Mouse (Mus musculus): ENCODE results near the gene H2al1f. TPM values are rescaled to one million over a fixed set of nuclear protein-coding genes. Genes with fewer than 3 reads are reported as not detected.
"Not testable (repeated sequence)": the region's sequence is repeated elsewhere in the genome, so short reads cannot be mapped to it uniquely, and the experiment has no call there.

H2al1f gene
- not detected for total RNA-seq (2022)

DNA sequence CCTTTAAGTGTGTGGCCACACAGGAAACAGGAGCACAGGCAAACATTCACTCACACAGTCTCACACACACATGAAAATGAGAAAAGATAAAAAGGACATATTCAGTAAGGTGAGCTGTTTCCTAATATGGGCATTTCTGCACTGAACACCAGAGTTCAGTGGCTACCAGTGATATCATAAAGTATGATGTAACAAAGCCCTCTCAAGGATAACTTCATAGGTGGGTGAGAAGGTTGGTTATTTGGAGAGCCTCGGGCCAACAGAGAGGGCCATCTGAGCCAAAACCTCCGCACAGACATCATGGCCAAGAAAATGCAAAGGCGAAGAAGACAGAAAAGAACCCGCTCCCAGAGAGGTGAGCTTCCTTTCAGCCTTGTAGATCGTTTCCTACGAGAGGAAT is at the start of gene H2al1f:
Gene H2al1f, plus strand, starts transcription at position 301 of the 400 bp plus-strand sequence.
- not testable (repeated sequence) for DNase-seq (ENCODE audit: low spot score in 2 of 2)

DNA sequence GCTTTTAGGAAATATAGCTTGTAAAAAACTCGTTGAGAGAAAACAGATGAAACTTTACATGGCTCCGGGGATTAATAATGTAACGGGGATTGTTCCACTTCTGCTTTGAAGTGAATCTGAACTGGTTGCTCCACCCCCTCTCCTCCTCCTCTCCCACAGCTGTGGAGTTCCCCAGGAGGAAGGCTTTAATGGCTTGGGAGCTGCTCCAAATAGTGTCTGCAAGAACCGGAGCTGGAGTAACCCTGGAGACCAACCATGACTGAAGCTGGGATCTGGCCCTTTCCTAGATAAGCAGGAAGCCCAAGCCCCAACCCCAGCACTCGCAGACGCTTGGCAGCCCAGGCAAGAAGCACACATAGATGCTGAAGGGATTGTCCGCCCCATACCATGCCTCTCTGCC is 47.2 kb upstream of the H2al1f start:
- DNase-seq (ENCODE audit: low spot score in 2 of 2): no peak

- DNase-seq (ENCODE audit: low spot score in 2 of 2): peak; percentile 18 to 37
These were observed 45.9 kb upstream of the H2al1f start for GRCm38 (mm10) chrX:11269074-11269473.

- DNase-seq (ENCODE audit: low spot score in 2 of 2): no peak
These were observed 41.8 kb upstream of the H2al1f start for GRCm38 (mm10) chrX:11273190-11273589.

GRCm38 (mm10) chrX:11277083-11277482 is 37.9 kb upstream of the H2al1f start:
- DNase-seq (ENCODE audit: low spot score in 2 of 2): no peak

DNA sequence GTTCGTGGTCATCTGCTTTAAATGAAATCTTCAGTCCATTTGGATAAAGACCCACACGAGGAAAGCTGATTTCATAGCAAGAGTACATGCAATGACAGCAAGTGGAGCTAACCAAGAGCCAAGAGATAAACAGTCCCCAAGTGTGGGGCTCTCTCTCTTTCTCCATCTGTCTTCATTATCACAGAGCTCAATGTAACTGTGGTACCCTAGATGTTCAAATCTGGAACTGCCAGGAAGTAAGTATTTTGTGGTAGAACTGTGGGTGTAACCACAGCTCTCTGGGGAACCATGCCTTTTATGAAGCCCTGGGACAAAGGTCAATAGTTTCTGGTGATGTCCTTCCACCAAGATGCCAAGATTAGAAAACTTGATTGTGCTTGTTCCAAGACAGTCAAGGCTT is 34.2 kb upstream of the H2al1f start:
- no peak for DNase-seq (ENCODE audit: low spot score in 2 of 2)

DNA sequence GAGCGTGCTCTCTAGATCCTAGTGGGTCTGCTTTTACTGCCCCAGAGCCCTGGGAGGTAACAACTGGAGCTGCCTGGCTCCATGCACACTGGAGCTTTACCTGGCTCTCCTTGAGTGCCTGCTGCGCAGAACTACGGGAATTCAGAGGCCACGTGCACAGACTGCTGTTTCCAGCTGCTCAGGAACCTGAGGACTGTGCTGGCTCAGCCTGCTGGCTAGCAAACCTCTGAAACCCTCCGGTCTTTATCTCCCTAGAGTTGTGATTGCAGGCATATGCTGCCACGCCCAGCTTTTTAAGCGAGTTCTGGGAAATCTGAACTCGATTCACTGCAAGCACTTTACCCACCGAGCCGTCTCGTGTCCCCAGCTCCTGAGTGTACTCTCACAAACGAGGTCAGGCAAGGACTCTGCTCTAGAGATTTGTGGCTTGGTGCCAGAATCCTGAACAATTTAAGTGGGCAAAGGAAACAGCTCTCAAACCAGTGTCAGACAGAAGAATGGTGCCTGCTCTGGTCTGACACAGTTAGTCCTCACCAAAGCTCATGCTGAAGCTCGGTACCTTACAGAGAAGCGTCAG is 26.6 kb upstream of the H2al1f start:
- DNase-seq (ENCODE audit: low spot score in 2 of 2): no peak

- DNase-seq (ENCODE audit: low spot score in 2 of 2): no peak
These were observed 25.7 kb upstream of the H2al1f start for GRCm38 (mm10) chrX:11289244-11289643.

DNA sequence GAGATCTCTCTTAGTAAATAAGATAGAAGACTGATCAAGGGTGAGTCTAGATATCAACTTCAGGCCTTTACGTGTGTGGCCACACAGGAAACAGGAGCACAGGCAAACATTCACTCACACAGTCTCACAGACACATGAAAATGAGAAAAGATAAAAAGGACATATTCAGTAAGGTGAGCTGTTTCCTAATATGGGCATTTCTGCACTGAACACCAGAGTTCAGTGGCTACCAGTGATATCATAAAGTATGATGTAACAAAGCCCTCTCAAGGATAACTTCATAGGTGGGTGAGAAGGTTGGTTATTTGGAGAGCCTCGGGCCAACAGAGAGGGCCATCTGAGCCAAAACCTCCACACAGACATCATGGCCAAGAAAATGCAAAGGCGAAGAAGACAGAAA is 16.0 kb upstream of the H2al1f start, which contains the start of gene H2al1a:
Gene H2al1a, plus strand, starts transcription at position 301 of the 400 bp plus-strand sequence.
- DNase-seq (ENCODE audit: low spot score in 2 of 2): not testable (repeated sequence)

- not testable (repeated sequence) for DNase-seq (ENCODE audit: low spot score in 2 of 2)
These were observed 12.8 kb upstream of the H2al1f start, which contains the start of gene H2al1b for GRCm38 (mm10) chrX:11302132-11302531. Gene H2al1b, plus strand, starts transcription at chrX:11302432.

DNA sequence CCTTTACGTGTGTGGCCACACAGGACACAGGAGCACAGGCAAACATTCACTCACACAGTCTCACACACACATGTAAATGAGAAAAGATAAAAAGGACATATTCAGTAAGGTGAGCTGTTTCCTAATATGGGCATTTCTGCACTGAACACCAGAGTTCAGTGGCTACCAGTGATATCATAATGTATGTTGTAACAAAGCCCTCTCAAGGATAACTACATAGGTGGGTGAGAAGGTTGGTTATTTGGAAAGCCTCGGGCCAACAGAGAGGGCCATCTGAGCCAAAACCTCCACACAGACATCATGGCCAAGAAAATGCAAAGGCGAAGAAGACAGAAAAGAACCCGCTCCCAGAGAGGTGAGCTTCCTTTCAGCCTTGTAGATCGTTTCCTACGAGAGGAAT is 9.6 kb upstream of the H2al1f start, which contains the start of gene H2al1c:
Gene H2al1c, plus strand, starts transcription at position 301 of the 400 bp plus-strand sequence.
- DNase-seq (ENCODE audit: low spot score in 2 of 2): not testable (repeated sequence)

DNA sequence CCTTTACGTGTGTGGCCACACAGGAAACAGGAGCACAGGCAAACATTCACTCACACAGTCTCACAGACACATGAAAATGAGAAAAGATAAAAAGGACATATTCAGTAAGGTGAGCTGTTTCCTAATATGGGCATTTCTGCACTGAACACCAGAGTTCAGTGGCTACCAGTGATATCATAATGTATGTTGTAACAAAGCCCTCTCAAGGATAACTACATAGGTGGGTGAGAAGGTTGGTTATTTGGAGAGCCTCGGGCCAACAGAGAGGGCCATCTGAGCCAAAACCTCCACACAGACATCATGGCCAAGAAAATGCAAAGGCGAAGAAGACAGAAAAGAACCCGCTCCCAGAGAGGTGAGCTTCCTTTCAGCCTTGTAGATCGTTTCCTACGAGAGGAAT is 6.4 kb upstream of the H2al1f start, which contains the start of gene H2al1d:
Gene H2al1d, plus strand, starts transcription at position 301 of the 400 bp plus-strand sequence.
- DNase-seq (ENCODE audit: low spot score in 2 of 2): not testable (repeated sequence)

GRCm38 (mm10) chrX:11311634-11312033 is 3.3 kb upstream of the H2al1f start, which contains the start of gene H2al1e:
Gene H2al1e, plus strand, starts transcription at chrX:11311934.
- not testable (repeated sequence) for DNase-seq (ENCODE audit: low spot score in 2 of 2)

GRCm38 (mm10) chrX:11317956-11318355 is 3.0 kb downstream of the H2al1f start, which contains the start of gene H2al1g:
Gene H2al1g, plus strand, starts transcription at chrX:11318256.
- DNase-seq (ENCODE audit: low spot score in 2 of 2): not testable (repeated sequence)

DNA sequence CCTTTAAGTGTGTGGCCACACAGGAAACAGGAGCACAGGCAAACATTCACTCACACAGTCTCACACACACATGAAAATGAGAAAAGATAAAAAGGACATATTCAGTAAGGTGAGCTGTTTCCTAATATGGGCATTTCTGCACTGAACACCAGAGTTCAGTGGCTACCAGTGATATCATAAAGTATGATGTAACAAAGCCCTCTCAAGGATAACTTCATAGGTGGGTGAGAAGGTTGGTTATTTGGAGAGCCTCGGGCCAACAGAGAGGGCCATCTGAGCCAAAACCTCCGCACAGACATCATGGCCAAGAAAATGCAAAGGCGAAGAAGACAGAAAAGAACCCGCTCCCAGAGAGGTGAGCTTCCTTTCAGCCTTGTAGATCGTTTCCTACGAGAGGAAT is 6.2 kb downstream of the H2al1f start, which contains the start of gene H2al1h:
Gene H2al1h, plus strand, starts transcription at position 301 of the 400 bp plus-strand sequence.
- DNase-seq (ENCODE audit: low spot score in 2 of 2): not testable (repeated sequence)

GRCm38 (mm10) chrX:11324359-11324758 is 9.4 kb downstream of the H2al1f start, which contains the start of gene H2al1i:
Gene H2al1i, plus strand, starts transcription at chrX:11324659.
- not testable (repeated sequence) for DNase-seq (ENCODE audit: low spot score in 2 of 2)

GRCm38 (mm10) chrX:11327522-11327921 is 12.6 kb downstream of the H2al1f start, which contains the start of gene H2al1j:
Gene H2al1j, plus strand, starts transcription at chrX:11327822.
- not testable (repeated sequence) for DNase-seq (ENCODE audit: low spot score in 2 of 2)

GRCm38 (mm10) chrX:11345762-11346161 is 30.8 kb downstream of the H2al1f start:
- peak in 1 of 2 experiments; percentile 21 for DNase-seq (ENCODE audit: low spot score in 2 of 2)

DNA sequence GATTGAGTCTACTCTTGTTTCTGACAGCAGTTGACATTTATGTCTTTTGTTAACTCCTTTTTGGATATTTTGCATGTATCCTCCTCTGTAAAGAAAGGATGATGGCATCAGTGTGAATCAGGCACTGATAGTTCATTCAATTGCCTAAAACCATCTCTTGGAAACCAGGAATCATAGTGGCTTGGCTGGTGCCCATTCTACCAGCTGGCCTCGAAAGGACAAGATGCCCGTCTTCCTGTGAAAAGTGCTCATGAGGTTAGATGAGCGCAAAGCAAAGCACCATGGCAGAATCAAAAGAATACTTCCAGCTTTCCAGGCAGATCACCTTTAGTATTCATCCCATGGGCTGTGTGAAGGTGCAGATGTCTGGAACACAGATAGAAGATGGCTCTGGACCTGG is 31.8 kb downstream of the H2al1f start:
- DNase-seq (ENCODE audit: low spot score in 2 of 2): no peak

DNA sequence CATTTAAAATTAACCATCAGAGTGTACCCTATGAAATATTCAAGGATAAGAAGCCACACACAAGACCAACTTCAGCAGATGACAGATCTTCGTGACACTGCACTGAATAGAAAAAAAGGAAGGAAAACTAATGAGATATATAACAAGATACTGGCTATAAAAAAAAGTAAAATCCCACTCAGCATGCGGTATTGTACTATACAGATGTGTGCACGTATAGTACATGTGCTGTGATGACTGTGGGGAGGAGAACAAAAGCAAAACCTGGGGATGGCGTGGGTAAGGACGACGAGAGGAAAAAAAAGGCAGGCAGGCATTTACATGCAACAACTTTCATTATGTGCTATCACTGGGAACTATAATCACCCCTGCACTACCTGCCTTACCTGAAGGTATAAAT is 45.9 kb downstream of the H2al1f start:
- DNase-seq (ENCODE audit: low spot score in 2 of 2): no peak

DNA sequence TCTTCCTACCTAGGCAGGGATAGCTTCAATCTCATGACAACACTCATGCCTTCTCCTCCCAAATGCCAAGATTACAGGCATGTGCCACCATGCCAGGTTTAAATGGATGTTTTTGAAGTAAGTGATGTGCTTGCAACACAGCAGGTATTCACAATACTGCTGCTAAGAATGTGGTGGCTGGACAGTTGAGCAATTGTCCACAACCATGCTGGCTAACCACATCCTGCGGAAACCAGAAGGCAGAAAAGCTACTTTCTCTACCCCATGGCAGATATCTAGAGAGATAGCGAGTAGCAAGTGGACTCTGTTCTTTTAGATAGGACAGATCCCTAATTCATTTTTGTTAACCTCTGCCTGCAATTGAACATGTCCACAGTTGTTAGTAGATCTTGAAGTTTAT is 46.3 kb downstream of the H2al1f start:
- DNase-seq (ENCODE audit: low spot score in 2 of 2): no peak

DNA sequence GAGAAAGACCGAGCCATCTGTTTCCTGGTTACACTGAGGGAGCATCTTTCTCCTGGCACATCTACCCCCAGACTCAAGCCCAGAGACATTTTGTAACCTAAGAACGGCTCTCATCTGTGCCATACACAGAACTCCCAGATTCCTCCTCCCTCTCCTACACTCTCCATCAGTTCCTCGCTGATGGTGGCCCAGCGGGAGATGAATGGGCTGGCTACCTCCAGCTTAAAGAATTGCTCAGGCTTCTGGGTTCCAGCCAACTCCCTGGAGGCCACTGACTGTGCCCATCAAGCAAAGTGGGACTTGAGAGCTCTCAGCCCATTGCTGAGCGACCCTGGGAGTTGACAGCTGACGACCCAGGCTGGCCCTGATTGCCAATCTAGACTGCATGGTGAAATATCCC is 48.9 kb downstream of the H2al1f start:
- no peak for DNase-seq (ENCODE audit: low spot score in 2 of 2)

All from layer of hippocampus, adult 8-10 months (tissue).